Mouse (Mus musculus) ZHBTc4 (cell line): ENCODE results near the gene Nelfe.
"Not testable (repeated sequence)": the region's sequence is repeated elsewhere in the genome, so short reads cannot be mapped to it uniquely, and the experiment has no call there.

Source experiments
- DNase-seq: peaks from one replicate; pipeline ENCODE4 v3.0.0-alpha.2; 2011; ENCODE audit warnings: low read depth, low spot score

The Nelfe gene

GRCm38 (mm10) chr17:34849722-34850516 is at the start of gene Nelfe, which contains the start of gene Skiv2l:
Gene Nelfe, plus strand, starts transcription at chr17:34850391.
Gene Skiv2l, minus strand, starts transcription at chr17:34850210.
- DNase-seq, result peak; percentile 99

- not testable (repeated sequence) for DNase-seq
Observed at GRCm38 (mm10) chr17:34800781-34801305, 49.3 kb upstream of the Nelfe start.

GRCm38 (mm10) chr17:34802756-34803155 is 47.4 kb upstream of the Nelfe start:
- DNase-seq, result not testable (repeated sequence)

GRCm38 (mm10) chr17:34803367-34803766 is 46.8 kb upstream of the Nelfe start:
- DNase-seq, result not testable (repeated sequence)

GRCm38 (mm10) chr17:34804301-34804700 is 45.9 kb upstream of the Nelfe start, which contains the start of gene Cyp21a1:
Gene Cyp21a1, minus strand, starts transcription at chr17:34804561.
- not testable (repeated sequence) for DNase-seq

GRCm38 (mm10) chr17:34804871-34805562 is 45.2 kb upstream of the Nelfe start:
- DNase-seq, result peak; percentile 54

- DNase-seq, result no peak
Observed at GRCm38 (mm10) chr17:34807176-34807575, 43.0 kb upstream of the Nelfe start.

- no peak for DNase-seq
Observed at GRCm38 (mm10) chr17:34808599-34809205, 41.5 kb upstream of the Nelfe start.

GRCm38 (mm10) chr17:34810411-34810810 is 39.8 kb upstream of the Nelfe start:
- DNase-seq, result not testable (repeated sequence)

GRCm38 (mm10) chr17:34810811-34811210 is 39.4 kb upstream of the Nelfe start:
- DNase-seq, result not testable (repeated sequence)

- DNase-seq, result no peak
Observed at GRCm38 (mm10) chr17:34811275-34811674, 38.9 kb upstream of the Nelfe start.

- DNase-seq, result peak; percentile 76
Observed at GRCm38 (mm10) chr17:34813747-34814146, 36.4 kb upstream of the Nelfe start.

- no peak for DNase-seq
Observed at GRCm38 (mm10) chr17:34814818-34815370, 35.3 kb upstream of the Nelfe start.

- not testable (repeated sequence) for DNase-seq
Observed at GRCm38 (mm10) chr17:34830776-34831175, 19.4 kb upstream of the Nelfe start.

- DNase-seq, result no peak
Observed at GRCm38 (mm10) chr17:34836155-34836855, 13.9 kb upstream of the Nelfe start.

- peak; percentile 98 for DNase-seq
Observed at GRCm38 (mm10) chr17:34836856-34837221, 13.4 kb upstream of the Nelfe start, which contains the start of the genes Stk19 and Dxo. Gene Stk19, minus strand, starts transcription at chr17:34836945. Gene Dxo, plus strand, starts transcription at chr17:34837019.

- no peak for DNase-seq
Observed at GRCm38 (mm10) chr17:34837464-34838324, 12.5 kb upstream of the Nelfe start.

GRCm38 (mm10) chr17:34838785-34839184 is 11.4 kb upstream of the Nelfe start:
- no peak for DNase-seq

GRCm38 (mm10) chr17:34840736-34841307 is 9.4 kb upstream of the Nelfe start:
- no peak for DNase-seq

- DNase-seq, result no peak
Observed at GRCm38 (mm10) chr17:34844884-34845283, 5.3 kb upstream of the Nelfe start.
